Mouse (Mus musculus) neural tube, embryonic 10.5 days (tissue): ENCODE results near the gene Crabp2.
"Not testable (repeated sequence)": the region's sequence is repeated elsewhere in the genome, so short reads cannot be mapped to it uniquely, and the experiment has no call there.

Experiments used
- DNase-seq: peaks from one replicate; pipeline ENCODE4 v3.0.0-alpha.2; 2017; ENCODE audit warnings: low spot score; ENCODE audit errors: extremely low spot score

The Crabp2 gene

GRCm38 (mm10) chr3:87948378-87949265, at the start of gene Crabp2:
TSS of gene Crabp2 (plus strand) at chr3:87948666.
- peak; percentile 82 for DNase-seq

GRCm38 (mm10) chr3:87899266-87899665, 49.2 kb upstream of the Crabp2 start:
- no peak for DNase-seq

GRCm38 (mm10) chr3:87899776-87900175, 48.7 kb upstream of the Crabp2 start:
- no peak for DNase-seq

- DNase-seq: no peak
Measured at GRCm38 (mm10) chr3:87901036-87901624, 47.3 kb upstream of the Crabp2 start.

- DNase-seq: not testable (repeated sequence)
Measured at GRCm38 (mm10) chr3:87901959-87902358, 46.5 kb upstream of the Crabp2 start.

- no peak for DNase-seq
Measured at GRCm38 (mm10) chr3:87903821-87904220, 44.6 kb upstream of the Crabp2 start.

- DNase-seq: peak; percentile 95
Measured at GRCm38 (mm10) chr3:87905880-87906485, 42.5 kb upstream of the Crabp2 start, which contains the start of gene Hdgf. TSS of gene Hdgf (plus strand) at chr3:87906321.

- DNase-seq: no peak
Measured at GRCm38 (mm10) chr3:87906601-87906980, 41.9 kb upstream of the Crabp2 start.

GRCm38 (mm10) chr3:87906981-87907857, 41.2 kb upstream of the Crabp2 start:
- DNase-seq: no peak

GRCm38 (mm10) chr3:87907906-87908305, 40.6 kb upstream of the Crabp2 start:
- no peak for DNase-seq

GRCm38 (mm10) chr3:87909381-87909780, 39.1 kb upstream of the Crabp2 start:
- DNase-seq: no peak

- DNase-seq: no peak
Measured at GRCm38 (mm10) chr3:87909874-87910273, 38.6 kb upstream of the Crabp2 start.

- peak; percentile 76 for DNase-seq
Measured at GRCm38 (mm10) chr3:87910573-87911141, 37.8 kb upstream of the Crabp2 start.

- no peak for DNase-seq
Measured at GRCm38 (mm10) chr3:87913491-87913890, 35.0 kb upstream of the Crabp2 start.

GRCm38 (mm10) chr3:87913891-87914290, 34.6 kb upstream of the Crabp2 start:
- no peak for DNase-seq

GRCm38 (mm10) chr3:87916990-87917389, 31.5 kb upstream of the Crabp2 start:
- no peak for DNase-seq

GRCm38 (mm10) chr3:87918551-87918950, 29.9 kb upstream of the Crabp2 start:
- DNase-seq: no peak

GRCm38 (mm10) chr3:87919336-87920108, 28.9 kb upstream of the Crabp2 start, which contains the start of gene Mrpl24:
TSS of gene Mrpl24 (plus strand) at chr3:87919506.
- peak; percentile 67 for DNase-seq

- no peak for DNase-seq
Measured at GRCm38 (mm10) chr3:87920270-87920943, 28.1 kb upstream of the Crabp2 start.
